Mouse (Mus musculus): Measurements from ENCODE around the gene Ccdc97. TPM values are rescaled to one million over a fixed set of nuclear protein-coding genes. Genes with fewer than 3 reads are reported as not detected.

Ccdc97 gene
- polyA plus RNA-seq (2017; shearing (Covaris generic)) = 78.1 TPM

DNA sequence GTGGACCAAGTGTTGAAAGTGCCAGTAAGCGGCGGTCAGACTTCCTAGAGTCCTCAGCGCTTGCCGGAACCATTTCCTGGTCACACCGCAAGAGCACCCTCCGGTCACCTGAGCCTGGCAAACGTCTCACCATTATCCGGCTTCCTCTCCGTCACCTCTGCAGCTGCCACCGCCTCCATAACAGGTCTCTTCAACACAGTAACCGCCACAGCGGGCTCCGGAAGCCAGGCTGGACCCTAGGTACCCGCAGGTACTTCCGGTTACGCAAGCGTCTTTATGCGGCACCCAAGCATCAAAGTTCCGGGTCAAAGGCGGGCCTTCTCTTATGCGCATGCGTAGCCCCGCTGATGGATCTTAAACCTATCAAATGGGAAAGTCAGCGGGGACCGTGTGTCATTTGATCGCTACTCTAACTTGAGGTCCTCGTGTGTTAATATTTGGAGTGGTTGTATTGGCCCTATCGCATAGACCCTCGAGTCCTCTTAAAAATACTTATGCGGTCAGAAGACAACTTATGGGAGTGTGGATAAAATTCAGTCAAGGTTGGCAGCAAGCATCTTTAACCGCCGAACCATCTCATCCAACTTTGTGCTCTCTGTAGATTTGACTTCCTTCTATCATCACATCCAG is at the start of gene Ccdc97:
Gene Ccdc97, minus strand, starts transcription at position 301 of the 630 bp plus-strand sequence.

DNA sequence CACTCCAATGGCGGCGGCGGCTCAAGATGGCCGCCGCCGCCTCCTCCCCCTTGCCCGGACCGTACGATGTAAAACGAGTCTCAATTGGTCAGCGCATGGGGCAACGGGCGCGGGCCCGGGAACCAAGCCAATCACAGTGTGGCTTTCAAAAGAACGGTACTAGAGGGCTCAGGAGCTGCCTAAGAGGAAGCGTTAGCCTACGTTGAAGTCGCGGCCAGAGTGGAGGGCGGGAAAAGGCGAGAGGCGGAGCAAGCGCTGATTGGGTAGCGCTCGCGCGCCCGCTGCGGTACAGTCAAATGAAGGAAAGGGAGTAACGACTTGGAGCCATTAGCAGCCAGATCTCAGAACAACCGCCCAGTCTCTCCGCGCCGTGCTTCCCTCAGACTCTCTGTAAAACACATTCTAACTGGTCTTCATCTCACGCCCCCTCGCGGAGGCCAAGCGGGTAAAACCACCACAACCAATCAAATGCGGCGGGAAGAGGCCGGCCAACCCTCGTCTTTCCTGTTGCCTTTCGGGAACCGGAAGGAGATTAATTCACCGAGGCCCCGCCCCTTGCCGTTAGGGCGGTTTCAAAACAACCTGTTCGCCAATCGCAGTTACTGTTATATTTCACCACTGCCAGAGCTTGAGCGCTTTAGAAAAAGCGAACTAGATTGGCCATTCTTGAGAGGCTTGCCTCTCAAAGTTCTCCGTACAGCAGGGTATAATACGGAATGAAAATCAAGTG is 36.0 kb upstream of the Ccdc97 start, which contains the start of gene Hnrnpul1:
Gene Hnrnpul1, minus strand, starts transcription at position 20 of the 730 bp plus-strand sequence.

DNA sequence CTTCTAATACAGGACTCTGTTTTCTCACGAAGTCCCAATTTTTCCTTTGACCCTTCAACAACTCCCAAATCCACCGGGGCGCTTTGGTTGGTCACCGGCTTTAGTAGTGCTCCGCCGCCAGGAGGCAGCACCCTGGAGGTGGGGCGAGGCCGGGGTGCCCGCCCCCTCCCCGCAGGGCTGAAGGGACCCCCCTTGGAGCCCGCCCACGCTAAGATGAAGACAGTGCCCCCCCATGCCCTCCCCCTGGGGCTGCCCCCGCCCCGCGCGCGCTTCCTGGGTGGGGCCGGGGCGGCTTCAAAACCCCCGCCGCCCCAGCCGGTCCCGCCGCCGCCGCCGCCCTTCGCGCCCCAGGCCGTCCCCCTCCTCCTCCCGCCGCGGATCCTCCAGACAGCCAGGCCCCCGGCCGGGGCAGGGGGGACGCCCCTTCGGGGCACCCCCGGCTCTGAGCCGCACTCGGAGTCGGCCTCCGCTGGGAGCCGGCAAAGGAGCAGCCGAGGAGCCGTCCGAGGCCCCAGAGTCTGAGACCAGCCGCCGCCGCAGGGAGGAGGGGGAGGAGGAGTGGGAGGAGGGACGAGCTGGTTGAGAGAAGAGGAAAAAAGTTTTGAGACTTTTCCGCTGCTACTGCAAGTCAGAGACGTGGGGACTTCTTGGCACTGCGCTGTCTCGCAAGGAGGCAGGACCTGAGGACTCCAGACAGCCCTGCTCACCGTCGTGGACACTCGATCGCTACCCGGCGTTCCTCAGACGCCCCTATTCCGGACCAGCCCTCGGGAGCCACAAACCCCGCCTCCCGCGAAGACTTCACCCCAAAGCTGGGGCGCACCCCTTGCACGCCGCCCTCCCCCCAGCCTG is 32.0 kb downstream of the Ccdc97 start, which contains the start of gene Tgfb1:
Gene Tgfb1, plus strand, starts transcription at position 323 of the 852 bp plus-strand sequence.

GRCm38 (mm10) chr7:25680514-25681258 is 38.2 kb downstream of the Ccdc97 start, which contains the start of gene B9d2:
Gene B9d2, plus strand, starts transcription at chr7:25680780.

DNA sequence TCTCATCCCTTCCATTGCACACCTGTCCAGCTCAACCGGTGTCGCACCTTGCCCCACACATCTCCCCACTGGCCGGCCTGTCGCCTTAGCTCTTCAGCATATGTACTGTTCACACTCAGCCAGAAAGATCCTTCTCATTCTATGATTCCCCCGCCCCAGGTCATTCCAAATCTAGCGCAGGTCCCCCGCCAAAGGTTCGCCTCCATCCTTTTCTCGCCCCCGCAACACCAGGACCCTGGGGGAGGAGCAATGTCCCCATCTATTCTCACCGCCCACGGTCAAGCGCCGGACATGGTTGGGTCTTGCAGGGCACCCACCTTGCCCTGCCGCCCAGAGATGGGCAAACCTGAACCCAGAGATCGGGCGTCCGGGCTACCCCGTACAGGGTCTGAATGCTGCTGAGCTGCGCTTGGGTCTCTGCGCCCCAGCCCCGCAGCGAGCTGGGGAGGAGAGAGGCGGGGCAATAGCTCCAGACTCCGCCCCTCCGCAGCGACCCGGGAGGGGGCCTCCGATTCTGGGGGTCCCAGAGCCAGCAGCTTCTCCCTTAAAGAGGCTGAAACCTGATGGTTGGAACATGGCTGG is 44.1 kb downstream of the Ccdc97 start, which contains the start of gene Tmem91:
Gene Tmem91, minus strand, starts transcription at position 448 of the 582 bp plus-strand sequence.

Other genes starting within 250 kb of the Ccdc97 start
- gene Ceacam1, start 241.5 kb downstream of the Ccdc97 start, polyA plus RNA-seq (2017; shearing (Covaris generic)) = 0.37 TPM
- gene Ceacam2, start 179.2 kb downstream of the Ccdc97 start, polyA plus RNA-seq (2017; shearing (Covaris generic)) = not detected
- gene Erich4, start 103.2 kb downstream of the Ccdc97 start, polyA plus RNA-seq (2017; shearing (Covaris generic)) = not detected
- 67.2 TPM for gene Dmac2, start 99.7 kb downstream of the Ccdc97 start, polyA plus RNA-seq (2017; shearing (Covaris generic))
- 0.28 TPM for gene B3gnt8, start 92.4 kb downstream of the Ccdc97 start, polyA plus RNA-seq (2017; shearing (Covaris generic))
- 53.1 TPM for gene Bckdha, start 60.1 kb downstream of the Ccdc97 start, polyA plus RNA-seq (2017; shearing (Covaris generic))
- 113 TPM for gene Exosc5, start 59.9 kb downstream of the Ccdc97 start, polyA plus RNA-seq (2017; shearing (Covaris generic))
- 4.5 TPM for gene Tmem91, start 43.9 kb downstream of the Ccdc97 start, polyA plus RNA-seq (2017; shearing (Covaris generic))
- 51.7 TPM for gene B9d2, start 38.3 kb downstream of the Ccdc97 start, polyA plus RNA-seq (2017; shearing (Covaris generic))
- gene Tgfb1, start 32.1 kb downstream of the Ccdc97 start, polyA plus RNA-seq (2017; shearing (Covaris generic)) = 80.3 TPM
- 61.1 TPM for gene Hnrnpul1, start 35.7 kb upstream of the Ccdc97 start, polyA plus RNA-seq (2017; shearing (Covaris generic))
- 46.6 TPM for gene Axl, start 69.6 kb upstream of the Ccdc97 start, polyA plus RNA-seq (2017; shearing (Covaris generic))
- 4.9 TPM for gene Cyp2s1, start 97.8 kb upstream of the Ccdc97 start, polyA plus RNA-seq (2017; shearing (Covaris generic))
- gene Cyp2b10, start 178.5 kb upstream of the Ccdc97 start, polyA plus RNA-seq (2017; shearing (Covaris generic)) = not detected

Data from activated CD4-positive, CD25-positive, alpha-beta regulatory T cell, adult 9 weeks (primary cell).